ENCODE assay signal across 15 mouse cellular contexts in genomic region chr7:110823995-110824953, GRCm38 (mm10). TPM values are rescaled to one million over a fixed set of nuclear protein-coding genes. Genes with fewer than 3 reads are reported as not detected.
A peak's percentile ranks its signal among the peaks of the same experiment; 100 is the strongest.
DNase-seq lines count a peak whose midpoint lies in the region; ATAC-seq and TF ChIP-seq lines count a peak whose summit lies in the region.
"Had no signal": no experiment of that assay in that cellular context is flagged by ENCODE, and none has a peak within 500 bp of the region (broad histone marks: within the 10 kb centered on the region; RNA-seq: fewer than 3 reads in every experiment).

No protein-coding gene starts in this region.

- no peak overlapping the region for H3K4me3 ChIP-seq in spleen, adult 2 months (ENCODE audit: extremely low read depth, insufficient read depth, insufficient read length)
- no peak overlapping the region for H3K4me3 ChIP-seq in liver, postnatal 0 days (ENCODE audit: low read depth, low read length)
- H3K4me3 ChIP-seq in hindbrain, embryonic 13.5 days = no peak overlapping the region
- H3K4me3 ChIP-seq: midbrain, embryonic 13.5 days had no signal

- no peak for ATAC-seq in liver, postnatal 0 days
- no peak for ATAC-seq in hindbrain, embryonic 13.5 days (ENCODE audit: low FRiP score)
- ATAC-seq: intestine, embryonic 16.5 days; midbrain, embryonic 13.5 days had no signal

- no peak for TF ChIP-seq POLR2A in spleen, adult 2 months (IDR thresholded peaks at IDR 0.05; ENCODE audit: low read depth, low read length)

- no peaks in the 10 kb centered on the region for H3K9me3 ChIP-seq in liver, postnatal 0 days (ENCODE audit: low read length)
- H3K9me3 ChIP-seq in hindbrain, embryonic 13.5 days = no peaks in the 10 kb centered on the region
- H3K9me3 ChIP-seq: midbrain, embryonic 13.5 days had no signal

- DNase-seq in adrenal gland, adult 2 months = peak; percentile 57
- no peak for DNase-seq in adrenal gland, adult 18-20 months (ENCODE audit: low spot score in 2 of 2)
- no peak for DNase-seq in spleen, adult 2 months (ENCODE audit: low read depth in 1 of 2, low spot score in 2 of 2)
- no peak for DNase-seq in spleen, postnatal 10 days (ENCODE audit: low spot score in 2 of 2)
- peak; percentile 17 for DNase-seq in liver, postnatal 0 days
- no peak for DNase-seq in urinary bladder, postnatal 25 days (ENCODE audit: low spot score)
- DNase-seq in urinary bladder, postnatal 4 days (ENCODE audit: low spot score in 2 of 2) = no peak
- DNase-seq: adrenal gland, postnatal 14 days; cerebellum, adult 2 months; kidney, postnatal 25 days; right cerebral cortex, postnatal 14 days had no signal

- no peaks in the 10 kb centered on the region for H3K27me3 ChIP-seq in spleen, adult 2 months (ENCODE audit: control insufficient read depth, insufficient read depth, low read length)
- no peaks in the 10 kb centered on the region for H3K27me3 ChIP-seq in liver, postnatal 0 days (ENCODE audit: insufficient read depth, low read length)
- no peaks in the 10 kb centered on the region for H3K27me3 ChIP-seq in hindbrain, embryonic 13.5 days
- H3K27me3 ChIP-seq: midbrain, embryonic 13.5 days had no signal

- no peak overlapping the region for H3K9ac ChIP-seq in liver, postnatal 0 days (replicated peaks)
- H3K9ac ChIP-seq in hindbrain, embryonic 13.5 days = no peak overlapping the region
- H3K9ac ChIP-seq: liver, embryonic 14.5 days; midbrain, embryonic 13.5 days had no signal

- 0 out of 2 replicates have a peak overlapping the region, but pooled peaks have one; percentile 1 for H3K27ac ChIP-seq in spleen, adult 2 months (ENCODE audit: insufficient read depth, low read length)
- H3K27ac ChIP-seq in liver, postnatal 0 days (ENCODE audit: low read depth) = peak overlapping the region; percentile 44
- no peak overlapping the region for H3K27ac ChIP-seq in hindbrain, embryonic 13.5 days
- H3K27ac ChIP-seq: liver, embryonic 14.5 days; midbrain, embryonic 13.5 days had no signal

- TF ChIP-seq EP300 in liver, postnatal 0 days (IDR thresholded peaks at IDR 0.05; ENCODE audit: low read depth) = no peak

- H3K36me3 ChIP-seq in spleen, adult 2 months (ENCODE audit: control insufficient read depth, insufficient read depth, low read length) = peaks cover 16% of the 10 kb centered on the region
- H3K36me3 ChIP-seq in liver, postnatal 0 days (replicated peaks; ENCODE audit: insufficient read depth, low read length) = peaks cover 70% of the 10 kb centered on the region
- peaks cover 42% of the 10 kb centered on the region for H3K36me3 ChIP-seq in hindbrain, embryonic 13.5 days

- peaks cover 2% of the 10 kb centered on the region; the same call in 1 of the 2 replicates for H3K4me1 ChIP-seq in spleen, adult 2 months (ENCODE audit: control insufficient read depth, insufficient read depth, insufficient read length)
- peaks cover 36% of the 10 kb centered on the region for H3K4me1 ChIP-seq in liver, postnatal 0 days (ENCODE audit: insufficient read depth)
- peaks cover 5% of the 10 kb centered on the region for H3K4me1 ChIP-seq in hindbrain, embryonic 13.5 days (replicated peaks)
- H3K4me1 ChIP-seq: midbrain, embryonic 13.5 days had no signal

- TF ChIP-seq CTCF in spleen, adult 2 months (IDR thresholded peaks at IDR 0.05; ENCODE audit: extremely low read depth, insufficient read depth, insufficient read length, insufficient replicate concordance) = no peak
- no peak for TF ChIP-seq CTCF in liver, postnatal 0 days (IDR thresholded peaks at IDR 0.05; ENCODE audit: low read depth)

- WGBS in spleen, adult 2 months = 40% methylated on average over 8 of the region's 8 CpGs
- WGBS in liver, postnatal 0 days (ENCODE audit: insufficient replicate concordance) = 59% methylated on average over 8 of the region's 8 CpGs
- WGBS in hindbrain, embryonic 13.5 days = 83% methylated on average over 8 of the region's 8 CpGs

- no peak overlapping the region for H3K4me2 ChIP-seq in liver, postnatal 0 days (ENCODE audit: low read depth, low read length)
- H3K4me2 ChIP-seq in hindbrain, embryonic 13.5 days = no peak overlapping the region
- H3K4me2 ChIP-seq: midbrain, embryonic 13.5 days had no signal

RNA-seq across cellular contexts. Expression of gene Rnf141, which starts 20.0 kb away (rescaled TPM):
- 10 to 100 TPM; 56.0 to 56.3 TPM for total RNA-seq in adrenal gland, adult 2 months (2021)
- 9.9 and 10.8 TPM in 2 replicates for polyA plus RNA-seq in adrenal gland, adult 2 months (2012; rRNA removed)
- total RNA-seq in adrenal gland, adult 18-20 months (2021) = 10 to 100 TPM; 51.6 to 79.2 TPM
- polyA plus RNA-seq in spleen, adult 2 months (2012; rRNA removed) = 10.0 and 12.4 TPM in 2 replicates
- 21.9 and 22.9 TPM in 2 replicates for polyA plus RNA-seq in liver, postnatal 0 days (2015; fragmentation: Nextera tagmentation; extraction: Ambion mirVana)
- 29.7 and 31.2 TPM in 2 replicates for polyA plus RNA-seq in hindbrain, embryonic 13.5 days (2015; fragmentation: Nextera tagmentation; extraction: Ambion mirVana)

RNA-seq across cellular contexts. Expression of gene Lyve1, which starts 38.8 kb away (rescaled TPM):
- 10 to 100 TPM in 1 of 2 experiments, 1 to 10 TPM in 1; 9.7 to 12.5 TPM for total RNA-seq in adrenal gland, adult 2 months (2021)
- polyA plus RNA-seq in adrenal gland, adult 2 months (2012; rRNA removed) = 4.0 and 4.9 TPM in 2 replicates
- total RNA-seq in adrenal gland, adult 18-20 months (2021) = 10 to 100 TPM; 11.3 to 19.0 TPM
- polyA plus RNA-seq in spleen, adult 2 months (2012; rRNA removed) = 0.49 and 0.52 TPM in 2 replicates
- polyA plus RNA-seq in liver, postnatal 0 days (2015; fragmentation: Nextera tagmentation; extraction: Ambion mirVana) = 37.4 and 45.7 TPM in 2 replicates
- polyA plus RNA-seq in hindbrain, embryonic 13.5 days (2015; fragmentation: Nextera tagmentation; extraction: Ambion mirVana) = 6.8 and 6.9 TPM in 2 replicates

RNA-seq across cellular contexts. Expression of gene Ampd3, which starts 56.3 kb away (rescaled TPM):
- total RNA-seq in adrenal gland, adult 2 months (2021) = 10 to 100 TPM; 15.4 to 26.2 TPM
- polyA plus RNA-seq in adrenal gland, adult 2 months (2012; rRNA removed) = 15.6 and 16.1 TPM in 2 replicates
- total RNA-seq in adrenal gland, adult 18-20 months (2021) = 10 to 100 TPM; 18.8 to 22.6 TPM
- 15.8 and 21.8 TPM in 2 replicates for polyA plus RNA-seq in spleen, adult 2 months (2012; rRNA removed)
- polyA plus RNA-seq in liver, postnatal 0 days (2015; fragmentation: Nextera tagmentation; extraction: Ambion mirVana) = 12.3 and 16.6 TPM in 2 replicates
- polyA plus RNA-seq in hindbrain, embryonic 13.5 days (2015; fragmentation: Nextera tagmentation; extraction: Ambion mirVana) = 4.3 and 4.9 TPM in 2 replicates

Comparison
In these comparisons a context has a peak if more than half of its experiments do, and no peak if none do; other contexts are left out.
1. DNase-seq: peak in adrenal gland, adult 2 months (single experiment) and liver, postnatal 0 days (single experiment); none in adrenal gland, adult 18-20 months (0 of 2), spleen, adult 2 months (0 of 2), spleen, postnatal 10 days (0 of 2), urinary bladder, postnatal 25 days (single experiment) and urinary bladder, postnatal 4 days (0 of 2).